Comparison of ENCODE assay signal across 18 mouse cellular contexts in the genomic region with DNA sequence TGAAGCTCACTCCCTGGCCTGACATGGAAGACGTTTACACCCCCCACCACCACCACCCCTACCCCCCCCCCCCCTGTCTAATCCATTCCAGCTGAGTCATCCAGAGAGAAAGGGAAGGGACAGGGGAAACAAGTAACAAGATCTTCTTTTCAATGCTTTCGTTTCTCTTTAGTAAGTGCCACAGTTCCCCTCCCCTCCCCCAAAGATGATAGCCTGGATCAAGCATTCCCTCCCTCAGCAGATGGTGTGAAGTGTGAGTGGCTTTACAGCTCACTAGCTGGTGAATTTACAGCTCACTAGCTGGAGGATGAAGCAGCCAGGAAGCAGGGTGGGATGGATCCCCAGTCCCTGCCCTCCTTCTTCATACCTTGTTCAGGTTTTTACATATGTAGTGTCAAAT. TPM values are rescaled to one million over a fixed set of nuclear protein-coding genes. Genes with fewer than 3 reads are reported as not detected.
DNase-seq lines count a peak whose midpoint lies in the region; ATAC-seq and TF ChIP-seq lines count a peak whose summit lies in the region.
"Had no signal": no experiment of that assay in that cellular context is flagged by ENCODE, and none has a peak within 500 bp of the region (broad histone marks: within the 10 kb centered on the region; RNA-seq: fewer than 3 reads in every experiment).

No protein-coding gene starts in this region.

- TF ChIP-seq CTCF in brain, embryonic 14.5 days (IDR thresholded peaks at IDR 0.05; ENCODE audit: borderline replicate concordance, extremely low read depth, insufficient read depth, insufficient read length) = no peak

- peaks cover 24% of the 10 kb centered on the region for H3K4me1 ChIP-seq in kidney, embryonic 15.5 days
- H3K4me1 ChIP-seq in embryonic facial prominence, embryonic 11.5 days (ENCODE audit: control insufficient read depth, insufficient read depth, low read length) = no peaks in the 10 kb centered on the region
- H3K4me1 ChIP-seq: heart, embryonic 12.5 days; liver, embryonic 12.5 days had no signal

- no peaks in the 10 kb centered on the region for H3K9me3 ChIP-seq in kidney, embryonic 15.5 days (replicated peaks)
- H3K9me3 ChIP-seq in embryonic facial prominence, embryonic 11.5 days (replicated peaks; ENCODE audit: control insufficient read depth, low read length) = no peaks in the 10 kb centered on the region
- H3K9me3 ChIP-seq: neural tube, embryonic 15.5 days had no signal

- H3K4me2 ChIP-seq in kidney, embryonic 15.5 days = no peak overlapping the region
- H3K4me2 ChIP-seq in embryonic facial prominence, embryonic 11.5 days (ENCODE audit: low read depth, low read length) = no peak overlapping the region
- H3K4me2 ChIP-seq: heart, embryonic 12.5 days; liver, embryonic 12.5 days; neural tube, embryonic 15.5 days had no signal

- no peak overlapping the region for H3K4me3 ChIP-seq in kidney, embryonic 15.5 days (replicated peaks)
- no peak overlapping the region for H3K4me3 ChIP-seq in embryonic facial prominence, embryonic 11.5 days (ENCODE audit: low read depth, low read length)
- H3K4me3 ChIP-seq: heart, embryonic 12.5 days; limb, embryonic 10.5 days; liver, embryonic 12.5 days; midbrain, embryonic 10.5 days; neural tube, embryonic 15.5 days had no signal

- 3% methylated on average over 2 of the region's 2 CpGs for WGBS in kidney, embryonic 15.5 days
- 7% methylated on average over 2 of the region's 2 CpGs for WGBS in embryonic facial prominence, embryonic 11.5 days

- no peak overlapping the region for H3K9ac ChIP-seq in kidney, embryonic 15.5 days
- no peak overlapping the region for H3K9ac ChIP-seq in embryonic facial prominence, embryonic 11.5 days (replicated peaks; ENCODE audit: low read length)
- H3K9ac ChIP-seq: heart, embryonic 12.5 days; liver, embryonic 12.5 days; neural tube, embryonic 15.5 days had no signal

- no peak for TF ChIP-seq POLR2A in brain, embryonic 14.5 days (IDR thresholded peaks at IDR 0.05; ENCODE audit: borderline replicate concordance, extremely low read depth, insufficient read depth, insufficient read length, poor library complexity, severe bottlenecking)

- H3K27ac ChIP-seq in kidney, embryonic 15.5 days = no peak overlapping the region
- no peak overlapping the region for H3K27ac ChIP-seq in embryonic facial prominence, embryonic 11.5 days (replicated peaks; ENCODE audit: low read depth, low read length)
- H3K27ac ChIP-seq: limb, embryonic 10.5 days; liver, embryonic 12.5 days; midbrain, embryonic 10.5 days; neural tube, embryonic 15.5 days had no signal

- no peak for DNase-seq in kidney, adult 8-10 months
- peak; percentile 69 for DNase-seq in brain, embryonic 14.5 days (ENCODE audit: low read depth)
- DNase-seq in embryonic facial prominence, embryonic 11.5 days (ENCODE audit: low spot score) = peak; percentile 47
- DNase-seq in retina, postnatal 1 day = peak; percentile 57
- no peak for DNase-seq in ovary, postnatal 10 days (ENCODE audit: low spot score)
- no peak for DNase-seq in T-cell, adult 2 months (ENCODE audit: low spot score)
- DNase-seq: adrenal gland, postnatal 25 days; gastrocnemius, postnatal 36 days; heart, postnatal 36 days; kidney, postnatal 25 days had no signal

- H3K36me3 ChIP-seq in kidney, embryonic 15.5 days = no peaks in the 10 kb centered on the region
- no peaks in the 10 kb centered on the region for H3K36me3 ChIP-seq in embryonic facial prominence, embryonic 11.5 days (replicated peaks; ENCODE audit: control insufficient read depth, insufficient read depth, low read depth, low read length)
- H3K36me3 ChIP-seq: heart, embryonic 12.5 days; limb, embryonic 10.5 days; liver, embryonic 12.5 days; midbrain, embryonic 10.5 days; neural tube, embryonic 15.5 days had no signal

- ATAC-seq in kidney, embryonic 15.5 days (replicated peaks; ENCODE audit: low FRiP score) = 0 out of 2 replicates have a peak, but pooled peaks have one; percentile 17
- no peak for ATAC-seq in embryonic facial prominence, embryonic 11.5 days (replicated peaks; ENCODE audit: insufficient number of reproducible peaks, low FRiP score, low TSS enrichment, low read depth)
- ATAC-seq: activated CD4-positive, CD25-positive, alpha-beta regulatory T cell, adult 4 months; liver, embryonic 12.5 days; lung, postnatal 0 days had no signal

- no peaks in the 10 kb centered on the region for H3K27me3 ChIP-seq in kidney, embryonic 15.5 days
- no peaks in the 10 kb centered on the region for H3K27me3 ChIP-seq in embryonic facial prominence, embryonic 11.5 days (ENCODE audit: control insufficient read depth, insufficient read depth, low read length)
- H3K27me3 ChIP-seq: heart, embryonic 12.5 days; liver, embryonic 12.5 days; neural tube, embryonic 15.5 days had no signal

RNA-seq across cellular contexts. Expression of a gene that starts 15.6 kb away (rescaled TPM):
- polyA plus RNA-seq in kidney, embryonic 15.5 days (2015; fragmentation: Nextera tagmentation; extraction: Ambion mirVana) = 8.2 and 10.8 TPM in 2 replicates
- 42.6 and 49.5 TPM in 2 replicates for polyA plus RNA-seq in brain, embryonic 14.5 days (2012; rRNA removed)
- polyA plus RNA-seq in embryonic facial prominence, embryonic 11.5 days (2014; fragmentation: Nextera tagmentation; extraction: Ambion mirVana) = 11.1 and 14.9 TPM in 2 replicates

Comparison
In these comparisons a context has a peak if more than half of its experiments do, and no peak if none do; other contexts are left out.
1. DNase-seq: peak in brain, embryonic 14.5 days (single experiment), embryonic facial prominence, embryonic 11.5 days (single experiment) and retina, postnatal 1 day (single experiment); none in kidney, adult 8-10 months (0 of 2), ovary, postnatal 10 days (single experiment) and T-cell, adult 2 months (single experiment).